Mouse (Mus musculus) thymus, adult 2 months (tissue): Measurements from ENCODE around the gene Kat6b. TPM values are rescaled to one million over a fixed set of nuclear protein-coding genes. Genes with fewer than 3 reads are reported as not detected.

ENCODE experiments used
- DNase-seq: peaks from one replicate; pipeline ENCODE4 v3.0.0; 2021
- H3K27ac ChIP-seq: fragments of 200-500 bp; 2 replicates; pipeline ENCODE4 v1.5.1; 2012; ENCODE audit warnings: low read length, control low read depth; ENCODE audit not compliant: control insufficient read depth, insufficient read depth
- H3K27me3 ChIP-seq: fragments of 200-500 bp; 2 replicates; pipeline ENCODE4 v1.6.1; 2012; ENCODE audit warnings: mild to moderate bottlenecking, low read length, moderate library complexity, mixed read lengths; ENCODE audit not compliant: control insufficient read depth, insufficient read depth
- H3K36me3 ChIP-seq: fragments of 200-500 bp; 2 replicates; pipeline ENCODE4 v1.6.1; 2012; ENCODE audit warnings: mild to moderate bottlenecking, low read length, moderate library complexity; ENCODE audit not compliant: control insufficient read depth, insufficient read depth
- H3K4me1 ChIP-seq: fragments of 200-500 bp; replicated peaks from 2 replicates; pipeline ENCODE4 v1.6.1; 2012; ENCODE audit warnings: low read length; ENCODE audit not compliant: control insufficient read depth, insufficient read depth
- H3K4me3 ChIP-seq: fragments of 200-500 bp; 2 replicates; pipeline ENCODE4 v1.5.1; 2012; ENCODE audit warnings: mild to moderate bottlenecking, low read length, control low read depth, moderate library complexity; ENCODE audit not compliant: control insufficient read depth, insufficient read depth
- CTCF ChIP-seq: fragments of 200-500 bp; IDR thresholded peaks from 2 replicates; pipeline ENCODE4 v1.5.1; 2012; ENCODE audit warnings: mild to moderate bottlenecking, control low read depth, low read length, moderate library complexity, borderline replicate concordance; ENCODE audit not compliant: control insufficient read depth, poor library complexity, insufficient read depth; ENCODE audit errors: extremely low read depth
- POLR2A ChIP-seq: fragments of 200-500 bp; IDR thresholded peaks from 2 replicates; pipeline ENCODE4 v1.6.1; 2012; ENCODE audit warnings: mild to moderate bottlenecking, low read length, control low read depth, moderate library complexity; ENCODE audit not compliant: control insufficient read depth, poor library complexity, insufficient read depth; ENCODE audit errors: extremely low read depth
- WGBS: fragments of 180-500 bp; shearing (Covaris S2); methylation state at CpG from one replicate; pipeline ENCODE4 v1.1.7; 2018; 5-methylcytosine and 5-hydroxymethylcytosine counted together
- polyA plus RNA-seq: library from polyadenylated mRNA; depleted of rRNA; stranded (reverse); fragments of >200 nt; gene quantifications from 2 replicates; pipeline ENCODE4 v1.2.3, GENCODE M21; 2012

Kat6b gene
- polyA plus RNA-seq, 1 experiment: 16.6 TPM

DNA sequence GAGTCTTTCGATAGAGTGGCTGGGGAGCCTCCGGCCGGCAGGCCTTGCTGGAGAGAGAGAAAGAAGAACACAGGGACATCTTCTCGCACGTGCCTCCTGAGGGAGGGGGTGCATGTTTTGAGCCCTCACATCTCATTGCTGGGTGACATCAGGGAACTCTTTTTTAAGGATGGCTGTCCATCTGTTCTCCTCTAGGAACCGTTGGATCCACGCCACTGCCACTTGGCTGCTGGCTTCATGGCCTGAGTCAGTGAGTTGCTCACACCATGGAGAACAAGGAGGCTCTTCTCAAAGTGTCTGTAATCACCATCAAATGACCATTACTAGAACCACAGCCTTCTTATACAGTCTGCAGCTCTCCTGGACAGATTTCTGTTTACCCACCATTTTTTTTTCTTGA, 108.4 kb downstream of the Kat6b start:
- H3K27me3 ChIP-seq: no peaks in the 10 kb centered on the region
- WGBS: 96% methylated on average over 7 of the region's 7 CpGs
- H3K36me3 ChIP-seq: no peaks in the 10 kb centered on the region
- no peaks in the 10 kb centered on the region for H3K4me1 ChIP-seq
- no peak overlapping the region for H3K4me3 ChIP-seq
- TF ChIP-seq POLR2A (no peak), CTCF (no peak)
- no peak overlapping the region for H3K27ac ChIP-seq
- DNase-seq: no peak

DNA sequence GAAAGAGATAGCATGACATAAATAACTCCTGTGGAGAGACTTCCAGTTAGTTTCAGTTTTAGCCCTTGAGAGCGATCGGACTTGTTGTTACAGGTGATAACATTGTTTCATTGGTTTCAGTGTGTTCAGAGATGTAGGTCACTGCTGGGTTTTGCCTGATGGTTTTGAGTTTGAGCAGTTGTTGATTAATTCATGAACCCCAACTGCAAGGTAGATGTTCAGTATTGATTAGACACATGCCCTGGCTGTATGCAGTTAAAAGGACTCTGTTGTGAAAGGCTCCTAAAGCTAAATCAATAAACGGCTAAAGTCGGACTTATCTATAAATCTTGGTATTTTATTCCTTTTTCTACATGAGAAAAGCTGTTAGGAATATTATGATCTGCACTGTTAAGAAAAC, 109.0 kb downstream of the Kat6b start:
- no peaks in the 10 kb centered on the region for H3K4me1 ChIP-seq
- no peaks in the 10 kb centered on the region for H3K36me3 ChIP-seq
- no peak for TF ChIP-seq POLR2A
- H3K27ac ChIP-seq: no peak overlapping the region
- DNase-seq: no peak
- 96% methylated on average over 4 of the region's 4 CpGs for WGBS
- no peak overlapping the region for H3K4me3 ChIP-seq
- no peaks in the 10 kb centered on the region for H3K27me3 ChIP-seq

- Histone ChIP-seq H3K4me3 (no peak overlapping the region), H3K36me3 (no peaks in the 10 kb centered on the region), H3K27me3 (no peaks in the 10 kb centered on the region), H3K27ac (no peak overlapping the region), H3K4me1 (no peaks in the 10 kb centered on the region)
- no peak for DNase-seq
- WGBS: 93% methylated on average over 1 of the region's 1 CpGs
- TF ChIP-seq POLR2A (no peak), CTCF (no peak)
These were observed 110.9 kb downstream of the Kat6b start for GRCm38 (mm10) chr14:21592152-21592551.

DNA sequence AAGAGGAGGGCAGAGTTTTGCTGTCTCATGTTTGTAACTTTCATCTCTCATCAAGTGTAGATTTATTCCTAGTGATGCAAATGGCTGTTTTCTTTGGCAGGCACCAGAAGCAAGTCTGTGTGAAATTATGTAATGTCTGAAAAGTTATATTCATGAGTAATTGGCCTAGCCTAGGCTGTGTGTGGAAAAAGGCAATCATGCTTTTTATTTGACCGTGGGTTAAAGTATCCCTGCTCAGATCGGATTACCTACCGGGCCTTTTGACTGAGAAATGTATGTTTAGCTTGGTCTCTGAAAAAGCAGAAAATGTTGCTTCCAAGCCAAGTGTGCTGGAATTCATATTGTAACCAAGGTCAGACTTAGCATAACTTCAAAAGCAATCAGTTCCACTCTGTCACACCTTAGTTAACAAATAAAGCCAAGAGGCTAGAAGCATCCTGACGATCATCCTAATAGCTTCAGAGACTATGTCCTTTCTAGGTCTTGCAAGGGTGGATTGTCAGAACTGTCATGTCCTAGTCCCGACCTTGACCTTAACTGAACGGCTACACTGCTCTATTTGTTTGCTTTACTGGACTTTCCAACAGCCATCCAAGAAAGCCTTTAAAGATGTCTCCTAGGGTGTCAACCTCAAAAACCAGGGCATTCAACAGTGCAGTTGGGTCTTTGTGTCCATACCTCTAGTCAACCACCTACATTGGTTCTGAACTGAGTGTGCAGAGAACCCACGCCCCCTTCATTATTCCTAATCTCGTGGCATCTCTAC, 111.9 kb downstream of the Kat6b start:
- TF ChIP-seq CTCF (no peak), POLR2A (no peak)
- DNase-seq: no peak

DNA sequence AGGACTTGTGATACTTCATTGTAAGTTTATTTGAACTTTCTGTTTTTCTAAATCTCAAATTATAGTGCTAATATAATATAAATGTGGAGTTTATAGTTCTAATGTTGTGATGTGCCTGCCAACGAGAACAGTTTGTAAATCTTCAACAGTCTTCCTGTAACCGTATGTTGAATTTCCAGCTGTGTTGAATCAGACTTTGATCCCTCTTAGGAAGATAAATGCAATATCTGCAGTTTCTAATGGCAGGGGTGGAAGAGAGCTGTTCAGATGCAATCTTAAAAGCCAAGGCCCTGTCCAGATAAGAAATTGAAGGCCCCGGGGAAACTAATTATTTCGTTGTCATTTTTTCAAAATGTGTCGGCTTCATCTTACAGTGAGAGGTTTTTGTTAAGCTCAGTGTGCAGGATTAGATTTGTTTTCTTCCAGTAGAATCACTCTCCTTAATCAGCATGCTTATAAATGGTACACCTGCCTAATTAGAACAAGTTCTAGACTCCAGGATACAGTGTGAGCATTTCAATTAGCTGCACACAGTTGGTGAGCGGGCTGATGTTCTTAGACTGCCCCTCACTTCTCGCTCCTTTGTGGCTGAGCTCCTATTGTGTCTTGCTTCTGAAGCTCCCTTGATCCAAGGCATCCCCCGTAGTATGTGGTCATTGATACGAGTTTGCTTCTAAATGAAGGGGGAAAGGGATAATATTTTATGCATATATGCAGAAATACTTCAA, 118.4 kb downstream of the Kat6b start:
- no peaks in the 10 kb centered on the region for H3K36me3 ChIP-seq
- no peak overlapping the region for H3K4me3 ChIP-seq
- TF ChIP-seq CTCF (no peak), POLR2A (no peak)
- no peak for DNase-seq
- H3K27ac ChIP-seq: no peak overlapping the region
- H3K27me3 ChIP-seq: no peaks in the 10 kb centered on the region
- no peaks in the 10 kb centered on the region for H3K4me1 ChIP-seq
- WGBS: 97% methylated on average over 9 of the region's 9 CpGs

More for the DNA sequence above, 111.9 kb downstream of the Kat6b start:
- WGBS: 91% methylated on average over 8 of the region's 8 CpGs
- no peaks in the 10 kb centered on the region for H3K27me3 ChIP-seq
- no peaks in the 10 kb centered on the region for H3K36me3 ChIP-seq
- no peak overlapping the region for H3K27ac ChIP-seq
- no peaks in the 10 kb centered on the region for H3K4me1 ChIP-seq
- H3K4me3 ChIP-seq: no peak overlapping the region

DNA sequence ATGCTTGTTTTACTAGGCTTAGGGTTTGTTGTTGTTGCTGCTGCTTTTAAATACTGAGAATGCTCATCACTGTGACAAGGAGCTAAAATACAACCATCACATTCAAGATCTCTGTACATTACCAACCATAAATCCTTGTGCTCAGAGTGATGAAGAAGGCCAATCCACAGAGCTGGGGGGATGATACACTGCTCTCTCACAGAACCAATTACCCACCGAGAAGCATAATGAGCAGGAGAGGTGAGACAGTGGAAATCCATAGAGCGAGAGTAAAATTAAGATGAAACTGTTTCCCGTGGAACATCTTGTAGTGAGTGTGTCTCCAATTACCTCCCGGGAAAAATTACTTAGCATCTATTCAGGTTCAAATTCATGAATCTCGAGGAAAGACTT, 118.9 kb downstream of the Kat6b start:
- Histone ChIP-seq H3K27me3 (no peaks in the 10 kb centered on the region), H3K4me1 (no peaks in the 10 kb centered on the region), H3K27ac (no peak overlapping the region), H3K4me3 (no peak overlapping the region), H3K36me3 (no peaks in the 10 kb centered on the region)
- WGBS: 96% methylated on average over 5 of the region's 5 CpGs
- DNase-seq: no peak
- no peak for TF ChIP-seq CTCF
- TF ChIP-seq POLR2A: no peak
